Mouse (Mus musculus): ENCODE measurements around the gene Sncg. TPM values are rescaled to one million over a fixed set of nuclear protein-coding genes. Genes with fewer than 3 reads are reported as not detected.
A peak's percentile ranks its signal among the peaks of the same experiment; 100 is the strongest.

The Sncg gene
- total and polyA plus RNA-seq, 3 experiments: not detected

GRCm38 (mm10) chr14:34362135-34362534 is 12.5 kb downstream of the Sncg start:
- H3K9me3 ChIP-seq (replicated peaks; ENCODE audit: insufficient read depth, low read length): no peaks in the 10 kb centered on the region
- H3K4me1 ChIP-seq (ENCODE audit: control insufficient read depth in 1 of 2, insufficient read depth in 2 of 2, low read length in 2 of 2): peaks cover 5% of the 10 kb centered on the region in 2 experiments
- TF ChIP-seq SIN3A (IDR thresholded peaks at IDR 0.05; ENCODE audit: low read length) (0 out of 2 replicates have a peak, but pooled peaks have one; percentile 56), UBTF (IDR thresholded peaks at IDR 0.05; ENCODE audit: borderline replicate concordance, insufficient read depth, low read depth, low read length) (no peak), TCF12 (IDR thresholded peaks at IDR 0.05; ENCODE audit: low read depth, low read length) (0 out of 2 replicates have a peak, but pooled peaks have one; percentile 48), RCOR1 (IDR thresholded peaks at IDR 0.05; ENCODE audit: low read depth, low read length) (peak; percentile 36; the same call in 1 of the 2 replicates), CHD2 (IDR thresholded peaks at IDR 0.05; ENCODE audit: low read length) (no peak), GATA1 (IDR thresholded peaks at IDR 0.05; ENCODE audit: low read depth, low read length) (peak; percentile 89), ZNF384 (IDR thresholded peaks at IDR 0.05; ENCODE audit: low read depth, low read length) (peak; percentile 88), POLR2A (IDR thresholded peaks at IDR 0.05; ENCODE audit: control insufficient read depth in 1 of 2, insufficient read depth in 1 of 2, low read depth in 1 of 2, low read length in 2 of 2, poor library complexity in 1 of 2) (0 out of 4 replicates have a peak, but pooled peaks of 1 of the 2 experiments have one; percentile 38), SMC3 (IDR thresholded peaks at IDR 0.05; ENCODE audit: low read depth, low read length) (peak; percentile 9; the same call in 1 of the 2 replicates), JUND (IDR thresholded peaks at IDR 0.05; ENCODE audit: low read depth, low read length) (no peak), HCFC1 (IDR thresholded peaks at IDR 0.05; ENCODE audit: low read depth, low read length) (0 out of 2 replicates have a peak, but pooled peaks have one; percentile 9), ETS1 (IDR thresholded peaks at IDR 0.05; ENCODE audit: low read depth, low read length) (peak; percentile 70), MXI1 (IDR thresholded peaks at IDR 0.05; ENCODE audit: low read depth, low read length) (no peak; the same call in 1 of the 2 replicates), EP300 (IDR thresholded peaks at IDR 0.05; ENCODE audit: low read depth in 1 of 2, low read length in 2 of 2) (peak; percentile 38; a peak in 2 of 4 replicates), CTCF (IDR thresholded peaks at IDR 0.05 in 2 of 3, conservative IDR thresholded peaks at IDR 0.05 in 1 of 3; ENCODE audit: control insufficient read depth in 1 of 3, insufficient read depth in 1 of 3, low read depth in 2 of 3, low read length in 3 of 3, poor library complexity in 1 of 3, severe bottlenecking in 1 of 3) (no peak)
- H3K27ac ChIP-seq (ENCODE audit: control insufficient read depth, low read depth, low read length): peak overlapping the region; percentile 79
- peak overlapping the region; percentile 65 to 72 for H3K4me3 ChIP-seq (ENCODE audit: control insufficient read depth in 1 of 2, insufficient read depth in 1 of 2, low read depth in 2 of 2, low read length in 2 of 2)
- H3K27me3 ChIP-seq (ENCODE audit: control insufficient read depth in 1 of 2, insufficient read depth in 2 of 2, low read length in 2 of 2): no peaks in the 10 kb centered on the region
- DNase-seq (ENCODE audit: low read depth, low spot score): peak; percentile 80
- peaks cover 0 to 7% of the 10 kb centered on the region in 2 experiments; a peak in 2 of 4 replicates for H3K36me3 ChIP-seq (ENCODE audit: control insufficient read depth in 1 of 2, insufficient read depth in 2 of 2, low read length in 2 of 2)
- no peaks in the 10 kb centered on the region; the same call in 1 of the 2 replicates for H3K79me2 ChIP-seq (ENCODE audit: control insufficient read depth, insufficient read depth, low read length, poor library complexity)
- H3K9ac ChIP-seq (ENCODE audit: control insufficient read depth, low read depth, low read length, poor library complexity, severe bottlenecking): peak overlapping the region; percentile 72

- H3K9ac ChIP-seq (ENCODE audit: control insufficient read depth, low read depth, low read length, poor library complexity, severe bottlenecking): no peak overlapping the region
- no peaks in the 10 kb centered on the region for H3K9me3 ChIP-seq (replicated peaks; ENCODE audit: insufficient read depth, low read length)
- H3K4me1 ChIP-seq (ENCODE audit: control insufficient read depth in 1 of 2, insufficient read depth in 2 of 2, low read length in 2 of 2): peaks cover 5% of the 10 kb centered on the region in 2 experiments
- H3K27me3 ChIP-seq (ENCODE audit: control insufficient read depth in 1 of 2, insufficient read depth in 2 of 2, low read length in 2 of 2): no peaks in the 10 kb centered on the region
- no peak overlapping the region for H3K4me3 ChIP-seq (ENCODE audit: control insufficient read depth in 1 of 2, insufficient read depth in 1 of 2, low read depth in 2 of 2, low read length in 2 of 2)
- H3K27ac ChIP-seq (ENCODE audit: control insufficient read depth, low read depth, low read length): no peak overlapping the region
- peaks cover 0 to 7% of the 10 kb centered on the region in 2 experiments; a peak in 2 of 4 replicates for H3K36me3 ChIP-seq (ENCODE audit: control insufficient read depth in 1 of 2, insufficient read depth in 2 of 2, low read length in 2 of 2)
- TF ChIP-seq MAX (IDR thresholded peaks at IDR 0.05; ENCODE audit: low read length): no peak
- no peak for TF ChIP-seq POLR2A (IDR thresholded peaks at IDR 0.05; ENCODE audit: control insufficient read depth in 1 of 2, insufficient read depth in 1 of 2, low read depth in 1 of 2, low read length in 2 of 2, poor library complexity in 1 of 2)
- TF ChIP-seq GATA1 (IDR thresholded peaks at IDR 0.05; ENCODE audit: low read depth, low read length): no peak
- no peak for TF ChIP-seq E2F4 (IDR thresholded peaks at IDR 0.05; ENCODE audit: borderline replicate concordance, low read depth, low read length)
- DNase-seq (ENCODE audit: low read depth, low spot score): no peak
- H3K79me2 ChIP-seq (ENCODE audit: control insufficient read depth, insufficient read depth, low read length, poor library complexity): no peaks in the 10 kb centered on the region; the same call in 1 of the 2 replicates
These were observed 14.3 kb downstream of the Sncg start for GRCm38 (mm10) chr14:34360251-34360650.
